Mouse (Mus musculus) limb, embryonic 11.5 days (tissue): ENCODE measurements at regions not wholly inside any gene's neighbourhood (a gene's known extent, or its start where the extent isn't known, plus 50 kb on each side); places are given as distances from the start of the nearest gene placed in this dataset.

Experiments
- ATAC-seq: fragments of 200-750 bp; cut with Nextera tagmentation; 2 replicates; pipeline ENCODE4 v1.8.0; 2017; ENCODE audit warnings: low read depth; ENCODE audit not compliant: insufficient number of reproducible peaks, low FRiP score, low TSS enrichment
- DNase-seq: peaks from one replicate; pipeline ENCODE4 v3.0.0-alpha.2; 2015; ENCODE audit warnings: low spot score
- H3K27ac ChIP-seq: fragments of 300-500 bp; sonication (generic); replicated peaks from 2 replicates; pipeline ENCODE4 v1.5.1; 2014; ENCODE audit warnings: low read depth, mild to moderate bottlenecking, low read length
- H3K27me3 ChIP-seq: fragments of 300-500 bp; sonication (generic); 2 replicates; pipeline ENCODE4 v1.6.1; 2014; ENCODE audit warnings: mild to moderate bottlenecking, low read length, mixed read lengths; ENCODE audit not compliant: control insufficient read depth, insufficient read depth
- H3K36me3 ChIP-seq: fragments of 300-500 bp; sonication (generic); 2 replicates; pipeline ENCODE4 v1.6.1; 2014; ENCODE audit warnings: mild to moderate bottlenecking, low read length, moderate library complexity, mixed read lengths; ENCODE audit not compliant: control insufficient read depth, insufficient read depth
- H3K4me1 ChIP-seq: fragments of 300-500 bp; sonication (generic); 2 replicates; pipeline ENCODE4 v1.6.1; 2014; ENCODE audit warnings: low read length, mixed read lengths; ENCODE audit not compliant: control insufficient read depth, insufficient read depth
- H3K4me2 ChIP-seq: fragments of 300-500 bp; sonication (generic); 2 replicates; pipeline ENCODE4 v1.6.1; 2014; ENCODE audit warnings: low read depth, mild to moderate bottlenecking, moderate library complexity; ENCODE audit not compliant: severe bottlenecking
- H3K4me3 ChIP-seq: fragments of 300-500 bp; sonication (generic); 2 replicates; pipeline ENCODE4 v1.5.1; 2014; ENCODE audit warnings: low read depth, low read length
- H3K9ac ChIP-seq: fragments of 300-500 bp; sonication (generic); 2 replicates; pipeline ENCODE4 v1.6.1; 2014; ENCODE audit warnings: mild to moderate bottlenecking, low read length
- H3K9me3 ChIP-seq: fragments of 300-500 bp; sonication (generic); 2 replicates; pipeline ENCODE4 v1.6.1; 2016; ENCODE audit warnings: low read length; ENCODE audit not compliant: control insufficient read depth
- WGBS: fragments of 180-500 bp; shearing (Covaris S2); extraction: QIAGEN DNeasy Blood & Tissue Kit; methylation state at CpG from one replicate; pipeline ENCODE4 v1.1.7; 2014; 5-methylcytosine and 5-hydroxymethylcytosine counted together

DNA sequence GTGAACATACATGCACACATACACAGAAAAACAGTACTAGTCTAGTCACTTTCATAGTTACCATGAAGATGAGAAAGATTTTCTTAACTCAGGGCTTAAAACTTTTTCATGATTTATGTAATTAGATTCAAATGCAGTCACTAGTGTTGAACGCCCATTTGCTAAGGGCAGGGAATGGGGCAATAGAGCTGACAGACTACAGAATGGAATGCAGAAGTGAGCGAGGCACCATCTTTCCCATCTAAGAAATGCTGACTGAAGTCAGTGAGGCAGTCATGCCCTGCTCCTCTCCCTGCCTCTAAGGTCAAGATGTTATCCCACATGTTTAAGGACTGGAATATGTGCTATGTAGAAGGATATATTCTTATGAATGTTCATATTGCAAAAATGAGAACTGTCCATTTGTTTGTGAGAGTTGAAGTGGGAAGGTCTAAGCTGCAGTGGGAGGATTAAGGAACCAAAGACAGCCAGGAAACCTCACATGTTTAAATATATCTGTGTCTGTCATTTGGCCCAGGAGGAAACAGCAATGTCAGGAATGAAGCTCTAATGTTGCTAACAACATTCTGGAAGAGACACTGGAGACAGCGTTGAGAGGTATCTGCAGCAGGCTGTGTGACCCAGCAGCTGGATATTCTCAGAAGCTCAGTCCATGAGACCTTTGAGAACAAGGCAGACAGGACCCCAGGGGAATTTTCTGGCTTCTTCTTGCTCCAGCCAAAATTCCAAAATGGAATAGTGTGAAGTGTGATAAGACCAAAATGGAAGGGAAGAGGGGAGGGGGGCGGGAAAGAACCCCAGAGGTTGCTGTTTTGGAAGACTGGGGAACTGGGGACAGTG is 68.7 kb upstream of the Ralgps2 start:
- H3K27me3 ChIP-seq: no peaks in the 10 kb centered on the region
- no peak overlapping the region for H3K9ac ChIP-seq
- H3K9me3 ChIP-seq: no peaks in the 10 kb centered on the region; the same call in 1 of the 2 replicates
- H3K36me3 ChIP-seq: no peaks in the 10 kb centered on the region
- ATAC-seq (no peak), DNase-seq (no peak)
- 82% methylated on average over 4 of the region's 4 CpGs for WGBS
- no peak overlapping the region for H3K27ac ChIP-seq
- H3K4me2 ChIP-seq: no peak overlapping the region
- no peak overlapping the region for H3K4me3 ChIP-seq
- H3K4me1 ChIP-seq: no peaks in the 10 kb centered on the region

- no peaks in the 10 kb centered on the region for H3K36me3 ChIP-seq
- H3K4me3 ChIP-seq: no peak overlapping the region
- WGBS: 89% methylated on average over 16 of the region's 16 CpGs
- no peaks in the 10 kb centered on the region for H3K27me3 ChIP-seq
- no peak overlapping the region for H3K27ac ChIP-seq
- DNase-seq (no peak), ATAC-seq (no peak)
- H3K9me3 ChIP-seq: no peaks in the 10 kb centered on the region; the same call in 1 of the 2 replicates
- H3K4me1 ChIP-seq: no peaks in the 10 kb centered on the region
- no peak overlapping the region for H3K9ac ChIP-seq
- no peak overlapping the region for H3K4me2 ChIP-seq
These were observed 65.1 kb upstream of the Ralgps2 start for GRCm38 (mm10) chr1:157004312-157005074.

GRCm38 (mm10) chr1:157003034-157003433 is 63.6 kb upstream of the Ralgps2 start:
- ATAC-seq: no peak
- Histone ChIP-seq H3K9ac (no peak overlapping the region), H3K4me2 (no peak overlapping the region), H3K9me3 (no peaks in the 10 kb centered on the region; the same call in 1 of the 2 replicates), H3K27me3 (no peaks in the 10 kb centered on the region), H3K4me1 (no peaks in the 10 kb centered on the region), H3K4me3 (no peak overlapping the region), H3K27ac (no peak overlapping the region), H3K36me3 (no peaks in the 10 kb centered on the region)
- DNase-seq: no peak
- WGBS: 79% methylated on average over 7 of the region's 7 CpGs

GRCm38 (mm10) chr1:157002258-157002657 is 62.8 kb upstream of the Ralgps2 start:
- Histone ChIP-seq H3K27ac (no peak overlapping the region), H3K9ac (no peak overlapping the region), H3K9me3 (no peaks in the 10 kb centered on the region; the same call in 1 of the 2 replicates), H3K4me1 (peaks cover 4% of the 10 kb centered on the region; the same call in 1 of the 2 replicates), H3K27me3 (no peaks in the 10 kb centered on the region), H3K4me2 (no peak overlapping the region), H3K4me3 (no peak overlapping the region), H3K36me3 (no peaks in the 10 kb centered on the region)
- 74% methylated on average over 2 of the region's 2 CpGs for WGBS
- DNase-seq: no peak
- no peak for ATAC-seq

- H3K4me1 ChIP-seq: peaks cover 5% of the 10 kb centered on the region; the same call in 1 of the 2 replicates
- no peak overlapping the region for H3K27ac ChIP-seq
- H3K9ac ChIP-seq: no peak overlapping the region
- no peak overlapping the region for H3K4me2 ChIP-seq
- H3K4me3 ChIP-seq: no peak overlapping the region
- H3K9me3 ChIP-seq: no peaks in the 10 kb centered on the region; the same call in 1 of the 2 replicates
- no peaks in the 10 kb centered on the region for H3K36me3 ChIP-seq
- no peak for DNase-seq
- WGBS: 53% methylated on average over 6 of the region's 6 CpGs
- H3K27me3 ChIP-seq: no peaks in the 10 kb centered on the region
- ATAC-seq: no peak
These were observed 61.7 kb upstream of the Ralgps2 start for GRCm38 (mm10) chr1:157001008-157001660.

- H3K4me3 ChIP-seq: no peak overlapping the region
- WGBS: 52% methylated on average over 8 of the region's 8 CpGs
- no peak overlapping the region for H3K4me2 ChIP-seq
- H3K27ac ChIP-seq: no peak overlapping the region
- no peak overlapping the region for H3K9ac ChIP-seq
- H3K36me3 ChIP-seq: no peaks in the 10 kb centered on the region
- no peaks in the 10 kb centered on the region for H3K27me3 ChIP-seq
- DNase-seq (no peak), ATAC-seq (no peak)
- no peaks in the 10 kb centered on the region for H3K9me3 ChIP-seq
- H3K4me1 ChIP-seq: peaks cover 5% of the 10 kb centered on the region; the same call in 1 of the 2 replicates
These were observed 60.5 kb upstream of the Ralgps2 start for GRCm38 (mm10) chr1:156999947-157000346.

DNA sequence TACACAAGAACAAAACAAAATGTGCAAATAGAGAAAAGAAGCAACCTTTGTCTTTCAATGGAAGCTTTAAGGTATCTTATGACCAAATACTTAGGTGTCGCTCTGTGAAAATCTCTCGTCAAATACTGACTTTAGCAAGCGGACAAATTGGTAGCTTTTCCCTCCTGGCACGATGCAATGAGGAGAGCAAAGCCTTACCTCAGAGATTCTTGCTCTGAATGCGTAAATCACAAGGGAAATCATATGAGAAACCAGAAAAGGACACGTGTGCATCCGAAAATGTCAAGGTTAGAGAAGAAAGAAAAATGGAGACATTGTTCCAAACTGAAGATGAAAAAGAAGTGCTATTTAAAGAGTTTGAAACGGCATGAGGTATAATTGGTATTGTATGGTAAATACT is 59.8 kb upstream of the Ralgps2 start:
- 86% methylated on average over 8 of the region's 8 CpGs for WGBS
- Histone ChIP-seq H3K27ac (no peak overlapping the region), H3K9me3 (no peaks in the 10 kb centered on the region), H3K4me2 (no peak overlapping the region), H3K4me1 (peaks cover 5% of the 10 kb centered on the region; the same call in 1 of the 2 replicates), H3K4me3 (no peak overlapping the region), H3K36me3 (no peaks in the 10 kb centered on the region), H3K9ac (no peak overlapping the region), H3K27me3 (no peaks in the 10 kb centered on the region)
- DNase-seq (no peak), ATAC-seq (no peak)
